ENCODE assay signal across 17 mouse cellular contexts in the genomic region with DNA sequence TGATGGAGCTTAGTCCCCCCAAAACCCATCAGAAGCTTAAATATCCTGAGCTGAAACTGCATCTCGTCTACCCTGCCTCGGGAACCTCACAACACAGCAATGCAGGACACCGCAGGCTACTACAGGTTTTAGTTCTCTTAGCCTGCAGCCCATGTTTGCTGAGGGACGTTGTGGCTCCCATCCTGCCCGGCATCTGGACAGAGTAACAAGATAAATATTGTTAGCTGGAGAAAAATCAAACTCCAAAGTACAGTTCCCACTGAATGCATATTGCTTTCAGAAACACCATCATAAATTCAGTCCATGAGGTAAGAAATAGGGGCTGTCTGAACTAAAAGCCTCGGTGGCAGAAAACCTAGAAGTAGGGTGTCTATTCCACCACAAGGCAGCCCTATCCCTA.
"Had no signal": no experiment of that assay in that cellular context is flagged by ENCODE, and none has a peak within 500 bp of the region (broad histone marks: within the 10 kb centered on the region; RNA-seq: fewer than 3 reads in every experiment).

No protein-coding gene starts in this region.

- H3K9me3 ChIP-seq: liver, embryonic 15.5 days; lung, embryonic 15.5 days; megakaryocyte, embryonic 14.5 days; midbrain, embryonic 13.5 days; midbrain, embryonic 15.5 days; neural tube, embryonic 12.5 days had no signal

- H3K27ac ChIP-seq: liver, embryonic 15.5 days; lung, embryonic 15.5 days; macrophage; midbrain, embryonic 13.5 days; midbrain, embryonic 15.5 days; neural tube, embryonic 12.5 days had no signal

- H3K9ac ChIP-seq: liver, embryonic 15.5 days; lung, embryonic 15.5 days; midbrain, embryonic 13.5 days; midbrain, embryonic 15.5 days; neural tube, embryonic 12.5 days had no signal

- H3K4me3 ChIP-seq: liver, embryonic 15.5 days; lung, embryonic 15.5 days; megakaryocyte, embryonic 14.5 days; midbrain, embryonic 13.5 days; midbrain, embryonic 15.5 days; neural tube, embryonic 12.5 days had no signal

- ATAC-seq: lung, postnatal 0 days; midbrain, embryonic 13.5 days; midbrain, embryonic 15.5 days had no signal

- H3K27me3 ChIP-seq: liver, embryonic 15.5 days; lung, embryonic 15.5 days; midbrain, embryonic 13.5 days; midbrain, embryonic 15.5 days; neural tube, embryonic 12.5 days had no signal

- H3K36me3 ChIP-seq: liver, embryonic 15.5 days; lung, embryonic 15.5 days; midbrain, embryonic 13.5 days; midbrain, embryonic 15.5 days; neural tube, embryonic 12.5 days had no signal

- H3K4me2 ChIP-seq: liver, embryonic 15.5 days; lung, embryonic 15.5 days; midbrain, embryonic 11.5 days; midbrain, embryonic 13.5 days; midbrain, embryonic 15.5 days; neural tube, embryonic 12.5 days had no signal

- DNase-seq: lung, adult 2 months; lung, postnatal 14 days; lung, postnatal 36 days; right cerebral cortex, postnatal 14 days; spleen, adult 18-20 months; thymus, adult 18-20 months; thymus, postnatal 14 days; thymus, postnatal 36 days had no signal

- H3K4me1 ChIP-seq: megakaryocyte, embryonic 14.5 days had no signal
